25 mouse cellular contexts compared by ENCODE assay signal in the genomic region with DNA sequence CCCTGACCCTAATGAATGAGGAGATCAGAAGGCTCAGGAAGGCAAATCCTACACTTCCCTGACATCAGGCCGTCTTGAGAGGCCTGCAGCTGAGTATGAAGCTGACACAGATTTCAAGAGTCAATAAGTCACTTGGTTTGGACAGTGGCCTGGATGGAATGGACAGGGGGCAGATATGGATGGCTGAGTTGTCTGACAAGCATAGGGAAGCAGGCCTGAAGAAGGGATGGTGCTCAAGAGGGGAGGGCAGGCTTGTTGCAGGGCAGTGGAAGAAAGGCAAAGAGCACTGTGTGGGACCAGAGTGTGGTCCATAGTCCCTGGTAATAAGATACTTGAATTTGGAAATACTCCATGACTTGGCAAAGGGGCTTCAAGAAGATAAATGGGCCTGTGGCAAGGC. TPM values are rescaled to one million over a fixed set of nuclear protein-coding genes. Genes with fewer than 3 reads are reported as not detected.
DNase-seq lines count a peak whose midpoint lies in the region; ATAC-seq lines count a peak whose summit lies in the region.
"Had no signal": no experiment of that assay in that cellular context is flagged by ENCODE, and none has a peak within 500 bp of the region (broad histone marks: within the 10 kb centered on the region; RNA-seq: fewer than 3 reads in every experiment).

No protein-coding gene starts in this region.

- peak; percentile 61 for DNase-seq in kidney, adult 11 months
- DNase-seq in kidney, adult 9 months: peak; percentile 80
- no peak for DNase-seq in kidney, postnatal 14 days
- DNase-seq in kidney, postnatal 25 days: peak; percentile 16 to 65
- DNase-seq: adrenal gland, adult 2 months; adrenal gland, postnatal 10 days; adrenal gland, postnatal 25 days; cerebellum, adult 11 months; cerebellum, adult 18-20 months; cerebellum, adult 8-10 months; cerebellum, adult 9-11 months; cerebellum, postnatal 14 days; cerebellum, postnatal 36 days; embryo, embryonic 11 days had no signal

- no peak overlapping the region for H3K4me2 ChIP-seq in kidney, embryonic 14.5 days (replicated peaks; ENCODE audit: low read depth, low read length)
- no peak overlapping the region for H3K4me2 ChIP-seq in kidney, embryonic 15.5 days
- H3K4me2 ChIP-seq: embryonic facial prominence, embryonic 13.5 days; embryonic facial prominence, embryonic 15.5 days; forebrain, embryonic 12.5 days had no signal

- no peaks in the 10 kb centered on the region for H3K27me3 ChIP-seq in kidney, embryonic 14.5 days (ENCODE audit: control insufficient read depth, insufficient read depth, low read length)
- H3K27me3 ChIP-seq in kidney, embryonic 15.5 days: no peaks in the 10 kb centered on the region
- H3K27me3 ChIP-seq: embryonic facial prominence, embryonic 13.5 days; embryonic facial prominence, embryonic 15.5 days; forebrain, embryonic 12.5 days had no signal

- H3K27ac ChIP-seq in kidney, embryonic 14.5 days (ENCODE audit: low read depth, low read length): no peak overlapping the region
- no peak overlapping the region for H3K27ac ChIP-seq in kidney, embryonic 15.5 days
- H3K27ac ChIP-seq: embryonic facial prominence, embryonic 13.5 days; embryonic facial prominence, embryonic 15.5 days; forebrain, embryonic 10.5 days; forebrain, embryonic 12.5 days had no signal

- no peaks in the 10 kb centered on the region for H3K4me1 ChIP-seq in kidney, embryonic 14.5 days (ENCODE audit: control insufficient read depth, insufficient read depth, low read length)
- H3K4me1 ChIP-seq in kidney, embryonic 15.5 days: no peaks in the 10 kb centered on the region
- H3K4me1 ChIP-seq: embryonic facial prominence, embryonic 13.5 days; embryonic facial prominence, embryonic 15.5 days; forebrain, embryonic 10.5 days; forebrain, embryonic 12.5 days had no signal

- H3K9ac ChIP-seq in kidney, embryonic 14.5 days (ENCODE audit: low read depth, low read length): no peak overlapping the region
- no peak overlapping the region for H3K9ac ChIP-seq in kidney, embryonic 15.5 days
- H3K9ac ChIP-seq: embryonic facial prominence, embryonic 13.5 days; embryonic facial prominence, embryonic 15.5 days; forebrain, embryonic 12.5 days had no signal

- H3K9me3 ChIP-seq in kidney, embryonic 14.5 days (ENCODE audit: control insufficient read depth, low read length): no peaks in the 10 kb centered on the region
- H3K9me3 ChIP-seq in kidney, embryonic 15.5 days (replicated peaks): no peaks in the 10 kb centered on the region
- H3K9me3 ChIP-seq: embryonic facial prominence, embryonic 13.5 days; embryonic facial prominence, embryonic 15.5 days; forebrain, embryonic 10.5 days; forebrain, embryonic 12.5 days had no signal

- no peak overlapping the region for H3K4me3 ChIP-seq in kidney, embryonic 14.5 days (ENCODE audit: low read length)
- H3K4me3 ChIP-seq in kidney, embryonic 15.5 days (replicated peaks): no peak overlapping the region
- H3K4me3 ChIP-seq: embryonic facial prominence, embryonic 13.5 days; embryonic facial prominence, embryonic 15.5 days; erythroblast, embryonic 14.5 days; forebrain, embryonic 10.5 days; forebrain, embryonic 12.5 days had no signal

- H3K36me3 ChIP-seq in kidney, embryonic 14.5 days (ENCODE audit: control insufficient read depth, insufficient read depth, low read length): no peaks in the 10 kb centered on the region
- no peaks in the 10 kb centered on the region for H3K36me3 ChIP-seq in kidney, embryonic 15.5 days
- H3K36me3 ChIP-seq: embryonic facial prominence, embryonic 13.5 days; embryonic facial prominence, embryonic 15.5 days; forebrain, embryonic 10.5 days; forebrain, embryonic 12.5 days had no signal

- WGBS in kidney, embryonic 14.5 days: 69% methylated on average over 1 of the region's 1 CpGs
- 66% methylated on average over 1 of the region's 1 CpGs for WGBS in kidney, embryonic 15.5 days

- ATAC-seq in kidney, embryonic 14.5 days (ENCODE audit: low FRiP score, low TSS enrichment): no peak
- ATAC-seq in kidney, embryonic 15.5 days (replicated peaks; ENCODE audit: low FRiP score): no peak
- ATAC-seq: forebrain, embryonic 14.5 days had no signal

RNA-seq across cellular contexts. Expression of a gene that starts 2.4 kb away (rescaled TPM):
- 0.29 and 0.64 TPM in 2 replicates for polyA plus RNA-seq in kidney, embryonic 14.5 days (2014; fragmentation: Nextera tagmentation; extraction: Ambion mirVana)
- polyA plus RNA-seq in kidney, embryonic 15.5 days (2015; fragmentation: Nextera tagmentation; extraction: Ambion mirVana): 1.3 TPM in 2 replicates
- polyA plus RNA-seq: brain, embryonic 14.5 days; C2C12; embryonic facial prominence, embryonic 11.5 days; embryonic facial prominence, embryonic 13.5 days; embryonic facial prominence, embryonic 15.5 days; erythroblast, embryonic 14.5 days; forebrain, embryonic 10.5 days; forebrain, embryonic 12.5 days; forebrain, embryonic 14.5 days had no signal

RNA-seq across cellular contexts. Expression of a gene that starts 8.7 kb away (rescaled TPM):
- not detected in 2 replicates for polyA plus RNA-seq in kidney, embryonic 14.5 days (2014; fragmentation: Nextera tagmentation; extraction: Ambion mirVana)
- polyA plus RNA-seq in kidney, embryonic 15.5 days (2015; fragmentation: Nextera tagmentation; extraction: Ambion mirVana): not detected in 2 replicates
- polyA plus RNA-seq: brain, embryonic 14.5 days; C2C12; embryonic facial prominence, embryonic 11.5 days; embryonic facial prominence, embryonic 13.5 days; embryonic facial prominence, embryonic 15.5 days; erythroblast, embryonic 14.5 days; forebrain, embryonic 10.5 days; forebrain, embryonic 12.5 days; forebrain, embryonic 14.5 days had no signal

RNA-seq across cellular contexts. Expression of a gene that starts 8.7 kb away (rescaled TPM):
- not detected in 2 replicates for polyA plus RNA-seq in kidney, embryonic 14.5 days (2014; fragmentation: Nextera tagmentation; extraction: Ambion mirVana)
- polyA plus RNA-seq in kidney, embryonic 15.5 days (2015; fragmentation: Nextera tagmentation; extraction: Ambion mirVana): 0.24 TPM in 1 of 2 replicates, not detected in the other
- polyA plus RNA-seq: brain, embryonic 14.5 days; C2C12; embryonic facial prominence, embryonic 11.5 days; embryonic facial prominence, embryonic 13.5 days; embryonic facial prominence, embryonic 15.5 days; erythroblast, embryonic 14.5 days; forebrain, embryonic 10.5 days; forebrain, embryonic 12.5 days; forebrain, embryonic 14.5 days had no signal

RNA-seq across cellular contexts. Expression of a gene that starts 39.5 kb away (rescaled TPM):
- polyA plus RNA-seq in kidney, embryonic 14.5 days (2014; fragmentation: Nextera tagmentation; extraction: Ambion mirVana): 0.23 and 0.89 TPM in 2 replicates
- polyA plus RNA-seq in kidney, embryonic 15.5 days (2015; fragmentation: Nextera tagmentation; extraction: Ambion mirVana): 1.2 and 1.5 TPM in 2 replicates
- polyA plus RNA-seq: C2C12; embryonic facial prominence, embryonic 11.5 days; embryonic facial prominence, embryonic 13.5 days; erythroblast, embryonic 14.5 days; forebrain, embryonic 10.5 days; forebrain, embryonic 12.5 days; forebrain, embryonic 14.5 days had no signal
